Mouse (Mus musculus): ENCODE data around the gene Sntg2. TPM values are rescaled to one million over a fixed set of nuclear protein-coding genes. Genes with fewer than 3 reads are reported as not detected.
A peak's percentile ranks its signal among the peaks of the same experiment; 100 is the strongest.

Sntg2 gene
- total and polyA plus RNA-seq, 2 experiments from 2014 or later, result 4.3 to 11.7 TPM

GRCm38 (mm10) chr12:30254581-30254980, 118.6 kb downstream of the Sntg2 start:
- DNase-seq (ENCODE audit: low spot score) (no peak), ATAC-seq (ENCODE audit: low FRiP score) (no peak)
- H3K9ac ChIP-seq (replicated peaks; ENCODE audit: low read length, poor library complexity, severe bottlenecking), result no peak overlapping the region
- TF ChIP-seq CTCF (IDR thresholded peaks at IDR 0.05), result no peak
- no peaks in the 10 kb centered on the region for H3K9me3 ChIP-seq (ENCODE audit: low read length)
- H3K4me1 ChIP-seq (ENCODE audit: insufficient read depth, low read length), result no peaks in the 10 kb centered on the region
- no peak overlapping the region for H3K27ac ChIP-seq (ENCODE audit: low read depth, low read length)
- H3K36me3 ChIP-seq (ENCODE audit: insufficient read depth, low read length), result no peaks in the 10 kb centered on the region
- H3K4me3 ChIP-seq (ENCODE audit: low read depth, low read length), result no peak overlapping the region
- no peak overlapping the region for H3K4me2 ChIP-seq (ENCODE audit: low read depth, low read length, poor library complexity, severe bottlenecking)
- H3K27me3 ChIP-seq (ENCODE audit: insufficient read depth, low read length), result no peaks in the 10 kb centered on the region
- 40% methylated on average over 10 of the region's 10 CpGs for WGBS

GRCm38 (mm10) chr12:30252381-30252780, 120.8 kb downstream of the Sntg2 start:
- Histone ChIP-seq H3K9ac (replicated peaks; ENCODE audit: low read length, poor library complexity, severe bottlenecking) (no peak overlapping the region), H3K27me3 (ENCODE audit: insufficient read depth, low read length) (no peaks in the 10 kb centered on the region), H3K36me3 (ENCODE audit: insufficient read depth, low read length) (no peaks in the 10 kb centered on the region), H3K27ac (ENCODE audit: low read depth, low read length) (no peak overlapping the region), H3K4me3 (ENCODE audit: low read depth, low read length) (no peak overlapping the region), H3K9me3 (ENCODE audit: low read length) (no peaks in the 10 kb centered on the region), H3K4me2 (ENCODE audit: low read depth, low read length, poor library complexity, severe bottlenecking) (no peak overlapping the region), H3K4me1 (ENCODE audit: insufficient read depth, low read length) (peaks cover 4% of the 10 kb centered on the region; the same call in 1 of the 2 replicates)
- no peak for TF ChIP-seq CTCF (IDR thresholded peaks at IDR 0.05)
- 93% methylated on average over 4 of the region's 4 CpGs for WGBS
- no peak for ATAC-seq (ENCODE audit: low FRiP score)
- DNase-seq (ENCODE audit: low spot score), result no peak

GRCm38 (mm10) chr12:30251283-30251829, 121.8 kb downstream of the Sntg2 start:
- ATAC-seq (ENCODE audit: low FRiP score), result no peak
- Histone ChIP-seq H3K9ac (replicated peaks; ENCODE audit: low read length, poor library complexity, severe bottlenecking) (no peak overlapping the region), H3K4me1 (ENCODE audit: insufficient read depth, low read length) (peaks cover 4% of the 10 kb centered on the region; the same call in 1 of the 2 replicates), H3K4me2 (ENCODE audit: low read depth, low read length, poor library complexity, severe bottlenecking) (no peak overlapping the region), H3K27me3 (ENCODE audit: insufficient read depth, low read length) (no peaks in the 10 kb centered on the region; the same call in 1 of the 2 replicates), H3K4me3 (ENCODE audit: low read depth, low read length) (no peak overlapping the region), H3K9me3 (ENCODE audit: low read length) (no peaks in the 10 kb centered on the region), H3K36me3 (ENCODE audit: insufficient read depth, low read length) (no peaks in the 10 kb centered on the region), H3K27ac (ENCODE audit: low read depth, low read length) (no peak overlapping the region)
- 89% methylated on average over 8 of the region's 8 CpGs for WGBS
- no peak for TF ChIP-seq CTCF (IDR thresholded peaks at IDR 0.05)
- DNase-seq (ENCODE audit: low spot score), result no peak

- Histone ChIP-seq H3K4me2 (ENCODE audit: low read depth, low read length, poor library complexity, severe bottlenecking) (no peak overlapping the region), H3K27me3 (ENCODE audit: insufficient read depth, low read length) (no peaks in the 10 kb centered on the region; the same call in 1 of the 2 replicates), H3K36me3 (ENCODE audit: insufficient read depth, low read length) (no peaks in the 10 kb centered on the region), H3K9ac (replicated peaks; ENCODE audit: low read length, poor library complexity, severe bottlenecking) (no peak overlapping the region), H3K4me3 (ENCODE audit: low read depth, low read length) (no peak overlapping the region), H3K9me3 (ENCODE audit: low read length) (no peaks in the 10 kb centered on the region), H3K4me1 (ENCODE audit: insufficient read depth, low read length) (peaks cover 4% of the 10 kb centered on the region; the same call in 1 of the 2 replicates), H3K27ac (ENCODE audit: low read depth, low read length) (no peak overlapping the region)
- 87% methylated on average over 3 of the region's 3 CpGs for WGBS
- no peak for DNase-seq (ENCODE audit: low spot score)
- ATAC-seq (ENCODE audit: low FRiP score), result 0 out of 2 replicates have a peak, but pooled peaks have one; percentile 25
- no peak for TF ChIP-seq CTCF (IDR thresholded peaks at IDR 0.05)
Measured at GRCm38 (mm10) chr12:30249068-30249467, 124.1 kb downstream of the Sntg2 start.

- H3K4me2 ChIP-seq (ENCODE audit: low read depth, low read length, poor library complexity, severe bottlenecking), result no peak overlapping the region
- no peaks in the 10 kb centered on the region for H3K36me3 ChIP-seq (ENCODE audit: insufficient read depth, low read length)
- no peaks in the 10 kb centered on the region; the same call in 1 of the 2 replicates for H3K27me3 ChIP-seq (ENCODE audit: insufficient read depth, low read length)
- no peak for TF ChIP-seq CTCF (IDR thresholded peaks at IDR 0.05)
- no peak overlapping the region for H3K27ac ChIP-seq (ENCODE audit: low read depth, low read length)
- no peaks in the 10 kb centered on the region for H3K9me3 ChIP-seq (ENCODE audit: low read length)
- ATAC-seq (ENCODE audit: low FRiP score) (no peak), DNase-seq (ENCODE audit: low spot score) (peak; percentile 42)
- H3K9ac ChIP-seq (replicated peaks; ENCODE audit: low read length, poor library complexity, severe bottlenecking), result no peak overlapping the region
- WGBS, result 76% methylated on average over 5 of the region's 5 CpGs
- H3K4me1 ChIP-seq (ENCODE audit: insufficient read depth, low read length), result peaks cover 4% of the 10 kb centered on the region; the same call in 1 of the 2 replicates
- H3K4me3 ChIP-seq (ENCODE audit: low read depth, low read length), result no peak overlapping the region
Measured at GRCm38 (mm10) chr12:30246286-30246945, 126.8 kb downstream of the Sntg2 start.

- H3K27ac ChIP-seq (ENCODE audit: low read depth, low read length), result no peak overlapping the region
- H3K9me3 ChIP-seq (ENCODE audit: low read length), result no peaks in the 10 kb centered on the region
- no peak overlapping the region for H3K9ac ChIP-seq (replicated peaks; ENCODE audit: low read length, poor library complexity, severe bottlenecking)
- no peak overlapping the region for H3K4me3 ChIP-seq (ENCODE audit: low read depth, low read length)
- DNase-seq (ENCODE audit: low spot score), result peak; percentile 71
- H3K4me1 ChIP-seq (ENCODE audit: insufficient read depth, low read length), result peaks cover 4% of the 10 kb centered on the region; the same call in 1 of the 2 replicates
- no peak overlapping the region for H3K4me2 ChIP-seq (ENCODE audit: low read depth, low read length, poor library complexity, severe bottlenecking)
- no peak for TF ChIP-seq CTCF (IDR thresholded peaks at IDR 0.05)
- no peaks in the 10 kb centered on the region; the same call in 1 of the 2 replicates for H3K27me3 ChIP-seq (ENCODE audit: insufficient read depth, low read length)
- 56% methylated on average over 2 of the region's 2 CpGs for WGBS
- ATAC-seq (ENCODE audit: low FRiP score), result no peak
- no peaks in the 10 kb centered on the region for H3K36me3 ChIP-seq (ENCODE audit: insufficient read depth, low read length)
Measured at GRCm38 (mm10) chr12:30244194-30244593, 129.0 kb downstream of the Sntg2 start.
